Mouse (Mus musculus): ENCODE data around the gene Slx4ip.
"Not testable (repeated sequence)": the region's sequence is repeated elsewhere in the genome, so short reads cannot be mapped to it uniquely, and the experiment has no call there.

Slx4ip gene

GRCm38 (mm10) chr2:136891068-136891950 is at the start of gene Slx4ip, which contains the start of the genes AL731706.1 and Mkks:
TSS of gene Slx4ip (plus strand) at chr2:136891218.
TSS of gene AL731706.1 (minus strand) at chr2:136891389.
TSS of gene Mkks (minus strand) at chr2:136891389.
- DNase-seq, result peak; percentile 99

- DNase-seq, result no peak
Measured at GRCm38 (mm10) chr2:136850366-136850765, 40.7 kb upstream of the Slx4ip start.

GRCm38 (mm10) chr2:136854543-136855388 is 36.3 kb upstream of the Slx4ip start:
- DNase-seq, result no peak

GRCm38 (mm10) chr2:136885579-136885978 is 5.4 kb upstream of the Slx4ip start, which contains the start of gene AL731706.2:
TSS of gene AL731706.2 (minus strand) at chr2:136885679.
- no peak for DNase-seq

GRCm38 (mm10) chr2:136886846-136887245 is 4.2 kb upstream of the Slx4ip start:
- peak in 1 of 2 experiments; percentile 17 for DNase-seq

GRCm38 (mm10) chr2:136890716-136891067 is 326 bp upstream of the Slx4ip start:
- DNase-seq, result not testable (repeated sequence)

- DNase-seq, result peak; percentile 92 to 95
Measured at GRCm38 (mm10) chr2:136891951-136892371, 943 bp downstream of the Slx4ip start.

- no peak for DNase-seq
Measured at GRCm38 (mm10) chr2:136894494-136894893, 3.5 kb downstream of the Slx4ip start.

- DNase-seq, result no peak
Measured at GRCm38 (mm10) chr2:136896131-136896530, 5.1 kb downstream of the Slx4ip start.

GRCm38 (mm10) chr2:136908596-136908995 is 17.6 kb downstream of the Slx4ip start:
- DNase-seq, result no peak

GRCm38 (mm10) chr2:136909298-136909697 is 18.3 kb downstream of the Slx4ip start:
- DNase-seq, result no peak

GRCm38 (mm10) chr2:136911958-136912411 is 21.0 kb downstream of the Slx4ip start:
- no peak for DNase-seq

- DNase-seq, result no peak
Measured at GRCm38 (mm10) chr2:136913021-136913420, 22.0 kb downstream of the Slx4ip start.

GRCm38 (mm10) chr2:136914334-136914902 is 23.4 kb downstream of the Slx4ip start:
- no peak for DNase-seq

- DNase-seq, result no peak
Measured at GRCm38 (mm10) chr2:136919433-136919832, 28.4 kb downstream of the Slx4ip start.

GRCm38 (mm10) chr2:136920257-136920993 is 29.4 kb downstream of the Slx4ip start:
- no peak for DNase-seq

GRCm38 (mm10) chr2:136921003-136921408 is 30.0 kb downstream of the Slx4ip start:
- DNase-seq, result no peak

GRCm38 (mm10) chr2:136936391-136937288 is 45.6 kb downstream of the Slx4ip start:
- DNase-seq, result no peak

GRCm38 (mm10) chr2:136938249-136938648 is 47.2 kb downstream of the Slx4ip start:
- no peak for DNase-seq

- no peak for DNase-seq
Measured at GRCm38 (mm10) chr2:136946297-136946696, 55.3 kb downstream of the Slx4ip start.

- DNase-seq, result no peak
Measured at GRCm38 (mm10) chr2:136947500-136947899, 56.5 kb downstream of the Slx4ip start.
